Mouse (Mus musculus) embryo, embryonic 9.5 days (tissue): ENCODE data around the gene Trabd2b.

Experiments
- DNase-seq: peaks from one replicate; pipeline ENCODE4 v3.0.0-alpha.2; 2017; ENCODE audit errors: extremely low spot score

Gene Trabd2b

GRCm38 (mm10) chr4:114397625-114398024 lies 8.9 kb upstream of the Trabd2b start:
- DNase-seq: no peak

- no peak for DNase-seq
Observed at GRCm38 (mm10) chr4:114399821-114400220, 6.7 kb upstream of the Trabd2b start.

- no peak for DNase-seq
Observed at GRCm38 (mm10) chr4:114401993-114402731, 4.4 kb upstream of the Trabd2b start.

- peak; percentile 93 for DNase-seq
Observed at GRCm38 (mm10) chr4:114405682-114406354, 706 bp upstream of the Trabd2b start.

GRCm38 (mm10) chr4:114407516-114407915 lies 992 bp downstream of the Trabd2b start:
- no peak for DNase-seq

GRCm38 (mm10) chr4:114408298-114408697 lies 1.8 kb downstream of the Trabd2b start:
- DNase-seq: no peak

GRCm38 (mm10) chr4:114408890-114409480 lies 2.5 kb downstream of the Trabd2b start:
- no peak for DNase-seq

- DNase-seq: no peak
Observed at GRCm38 (mm10) chr4:114409511-114409910, 3.0 kb downstream of the Trabd2b start.

GRCm38 (mm10) chr4:114410026-114410425 lies 3.5 kb downstream of the Trabd2b start:
- DNase-seq: no peak

GRCm38 (mm10) chr4:114410443-114410842 lies 3.9 kb downstream of the Trabd2b start:
- peak; percentile 50 for DNase-seq

- no peak for DNase-seq
Observed at GRCm38 (mm10) chr4:114410958-114411661, 4.6 kb downstream of the Trabd2b start.

- no peak for DNase-seq
Observed at GRCm38 (mm10) chr4:114411846-114412390, 5.4 kb downstream of the Trabd2b start.

- no peak for DNase-seq
Observed at GRCm38 (mm10) chr4:114415925-114416645, 9.6 kb downstream of the Trabd2b start.

GRCm38 (mm10) chr4:114420154-114420553 lies 13.6 kb downstream of the Trabd2b start:
- no peak for DNase-seq

- no peak for DNase-seq
Observed at GRCm38 (mm10) chr4:114423084-114423483, 16.6 kb downstream of the Trabd2b start.

- no peak for DNase-seq
Observed at GRCm38 (mm10) chr4:114425808-114426207, 19.3 kb downstream of the Trabd2b start.

GRCm38 (mm10) chr4:114432742-114433141 lies 26.2 kb downstream of the Trabd2b start:
- no peak for DNase-seq

- DNase-seq: no peak
Observed at GRCm38 (mm10) chr4:114433440-114433839, 26.9 kb downstream of the Trabd2b start.

- DNase-seq: no peak
Observed at GRCm38 (mm10) chr4:114434766-114435165, 28.2 kb downstream of the Trabd2b start.

- no peak for DNase-seq
Observed at GRCm38 (mm10) chr4:114435381-114435780, 28.9 kb downstream of the Trabd2b start.

GRCm38 (mm10) chr4:114438764-114439163 lies 32.2 kb downstream of the Trabd2b start:
- no peak for DNase-seq
